Mouse (Mus musculus): ENCODE results near the gene Cdkl1. TPM values are rescaled to one million over a fixed set of nuclear protein-coding genes. Genes with fewer than 3 reads are reported as not detected.

Cdkl1 gene
- polyA plus RNA-seq, 1 experiment from 2014 or later = 4.6 TPM

DNA sequence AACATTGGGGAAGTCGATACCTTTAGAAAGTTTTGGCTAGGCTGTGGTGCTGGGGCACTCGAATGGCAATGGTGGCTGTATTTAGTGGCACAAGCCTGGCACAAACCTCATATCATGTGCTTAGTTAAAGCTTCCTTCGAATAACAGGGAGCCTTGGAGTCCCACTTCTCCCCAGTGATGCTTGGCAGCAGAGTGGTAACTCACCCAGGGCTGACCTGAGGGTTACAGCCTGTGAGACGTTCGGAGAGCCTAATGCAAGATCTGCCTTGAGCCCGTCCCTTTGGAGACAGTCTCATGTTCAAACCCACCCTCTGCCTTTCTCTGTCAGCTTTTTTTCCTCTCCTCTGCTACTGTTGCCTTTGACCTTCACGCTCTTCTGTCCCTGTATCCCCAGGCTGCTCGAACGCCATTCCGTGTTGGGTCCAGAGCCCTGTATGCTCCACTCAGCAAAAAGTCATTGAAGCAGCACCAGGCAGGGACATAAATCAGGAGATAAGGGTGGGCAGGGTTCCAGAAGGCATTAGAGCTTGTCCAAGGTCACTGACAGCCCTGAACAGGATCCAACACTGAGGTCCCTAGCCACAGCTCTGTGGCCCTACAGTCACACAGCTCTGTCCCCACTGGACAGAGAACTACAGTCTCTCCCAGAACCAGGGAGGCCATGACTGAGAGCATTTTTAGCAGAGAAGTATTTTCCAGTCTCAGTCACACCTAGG, 9.0 kb downstream of the Cdkl1 start:
- H3K4me3 ChIP-seq = no peak overlapping the region
- H3K9me3 ChIP-seq = no peaks in the 10 kb centered on the region
- H3K9ac ChIP-seq = no peak overlapping the region
- no peaks in the 10 kb centered on the region for H3K36me3 ChIP-seq
- H3K4me2 ChIP-seq = peak overlapping the region; percentile 21; the same call in 1 of the 2 replicates
- H3K27me3 ChIP-seq (replicated peaks) = no peaks in the 10 kb centered on the region
- 60% methylated on average over 10 of the region's 10 CpGs for WGBS
- H3K27ac ChIP-seq (replicated peaks) = peak overlapping the region; percentile 53
- peaks cover 29% of the 10 kb centered on the region for H3K4me1 ChIP-seq
- no peak for ATAC-seq (ENCODE audit: extremely low read depth, insufficient number of reproducible peaks, low FRiP score, low TSS enrichment)

DNA sequence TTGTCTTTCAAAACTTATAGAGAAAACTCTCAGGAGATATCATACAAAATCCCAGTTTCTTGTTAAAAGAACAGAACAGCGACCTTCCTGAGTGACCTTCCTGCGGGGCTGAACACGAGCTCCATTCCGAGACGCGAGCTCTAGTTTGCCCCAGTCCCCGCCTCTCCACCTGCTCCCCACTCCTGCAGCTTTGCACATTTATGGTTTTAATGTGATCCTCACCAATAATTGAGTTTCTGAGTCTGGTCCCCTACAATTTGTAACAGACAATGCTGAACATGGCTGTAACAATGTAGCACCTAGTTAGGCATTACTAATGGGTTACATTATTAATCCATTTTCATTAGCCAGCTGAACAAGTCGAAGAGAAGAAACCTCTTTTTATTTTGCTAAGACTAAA, 9.6 kb downstream of the Cdkl1 start:
- H3K4me1 ChIP-seq = peaks cover 35% of the 10 kb centered on the region
- H3K4me2 ChIP-seq = no peak overlapping the region
- no peaks in the 10 kb centered on the region for H3K9me3 ChIP-seq
- WGBS = 86% methylated on average over 8 of the region's 8 CpGs
- no peaks in the 10 kb centered on the region for H3K27me3 ChIP-seq (replicated peaks)
- no peaks in the 10 kb centered on the region for H3K36me3 ChIP-seq
- H3K4me3 ChIP-seq = no peak overlapping the region
- no peak overlapping the region for H3K27ac ChIP-seq (replicated peaks)
- no peak overlapping the region for H3K9ac ChIP-seq
- no peak for ATAC-seq (ENCODE audit: extremely low read depth, insufficient number of reproducible peaks, low FRiP score, low TSS enrichment)

DNA sequence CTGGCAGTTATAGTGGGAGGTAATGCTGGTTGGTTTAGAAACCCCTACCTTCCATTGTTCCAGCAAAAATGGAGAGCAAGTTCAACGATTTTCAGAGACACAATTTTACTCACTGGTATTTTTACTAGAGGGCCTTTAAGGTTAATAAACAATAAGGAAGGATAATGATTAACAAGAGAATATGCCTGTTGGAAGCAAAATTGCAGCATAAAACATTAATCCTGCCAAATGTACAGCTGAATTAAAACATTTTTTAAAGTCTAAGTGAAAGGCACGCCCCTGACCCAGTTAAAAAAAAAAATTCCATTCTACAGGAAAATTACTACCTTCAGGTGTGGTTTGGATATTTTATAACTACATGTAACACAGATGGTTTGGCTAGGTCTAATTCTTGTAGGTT, 13.1 kb downstream of the Cdkl1 start:
- Histone ChIP-seq H3K9me3 (no peaks in the 10 kb centered on the region), H3K27me3 (replicated peaks) (no peaks in the 10 kb centered on the region), H3K9ac (no peak overlapping the region), H3K36me3 (no peaks in the 10 kb centered on the region), H3K27ac (replicated peaks) (no peak overlapping the region; the same call in 1 of the 2 replicates), H3K4me2 (no peak overlapping the region), H3K4me3 (no peak overlapping the region), H3K4me1 (peaks cover 30% of the 10 kb centered on the region)
- ATAC-seq (ENCODE audit: extremely low read depth, insufficient number of reproducible peaks, low FRiP score, low TSS enrichment) = no peak
- WGBS = 79% methylated on average over 2 of the region's 2 CpGs

DNA sequence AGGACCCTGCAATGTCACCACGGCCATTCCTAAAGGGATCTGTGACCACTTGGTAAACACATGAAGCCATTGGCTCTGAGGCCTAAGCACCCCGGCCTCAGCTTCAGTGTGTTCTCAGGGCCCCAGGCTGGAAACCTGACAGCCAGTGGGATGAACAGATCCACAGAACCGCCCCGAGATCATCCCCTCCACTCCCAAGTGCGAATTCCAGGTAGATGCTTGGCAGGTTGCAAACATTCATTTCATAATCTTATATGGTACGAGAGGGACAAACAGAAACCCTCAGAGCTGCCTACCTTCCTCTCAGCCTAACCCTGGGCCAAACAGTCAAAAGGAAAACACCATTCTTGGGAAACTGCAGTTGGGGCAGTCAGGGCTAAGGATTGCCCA, 13.7 kb downstream of the Cdkl1 start:
- no peaks in the 10 kb centered on the region for H3K36me3 ChIP-seq
- no peaks in the 10 kb centered on the region for H3K27me3 ChIP-seq (replicated peaks)
- ATAC-seq (ENCODE audit: extremely low read depth, insufficient number of reproducible peaks, low FRiP score, low TSS enrichment) = no peak
- 77% methylated on average over 6 of the region's 6 CpGs for WGBS
- no peaks in the 10 kb centered on the region for H3K9me3 ChIP-seq
- no peak overlapping the region; the same call in 1 of the 2 replicates for H3K27ac ChIP-seq (replicated peaks)
- H3K4me3 ChIP-seq = no peak overlapping the region
- no peak overlapping the region for H3K4me2 ChIP-seq
- H3K4me1 ChIP-seq = peaks cover 24% of the 10 kb centered on the region
- H3K9ac ChIP-seq = no peak overlapping the region

DNA sequence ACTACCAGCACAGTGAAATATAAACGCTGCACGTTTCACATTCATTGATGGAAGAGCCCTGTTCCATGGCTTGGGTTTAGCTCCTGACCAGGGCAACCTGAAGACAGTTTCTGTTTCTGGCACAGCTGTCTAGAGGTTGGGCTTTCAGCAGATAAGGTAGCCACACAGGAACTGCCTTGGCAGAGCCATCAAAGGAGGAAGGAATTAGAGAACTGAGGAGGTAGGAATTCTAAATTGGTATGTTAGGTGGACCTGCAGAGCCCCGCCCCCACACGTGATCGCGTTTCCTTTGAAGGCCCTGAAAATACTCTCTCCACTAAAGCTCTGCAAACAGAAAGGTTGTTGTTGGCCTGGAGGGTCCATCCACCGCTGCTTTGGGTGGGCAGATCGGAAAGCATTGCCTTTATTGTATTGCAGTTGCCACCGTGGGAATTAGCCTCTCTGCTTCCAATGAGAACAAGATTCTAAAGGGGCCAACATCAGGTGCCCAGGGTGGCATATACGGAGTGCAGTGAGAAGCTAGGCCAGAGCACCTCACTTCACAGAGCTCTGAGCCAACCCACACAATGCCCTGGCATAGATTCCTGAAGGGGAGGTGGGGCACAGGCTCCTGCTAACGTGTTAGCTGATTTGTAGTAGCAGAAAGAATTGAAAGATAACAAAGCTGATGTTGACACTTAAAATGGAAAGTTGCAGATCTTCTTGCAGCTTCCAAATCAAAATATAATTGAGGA, 14.3 kb downstream of the Cdkl1 start:
- no peak overlapping the region for H3K27ac ChIP-seq (replicated peaks)
- no peaks in the 10 kb centered on the region for H3K36me3 ChIP-seq
- H3K4me2 ChIP-seq = no peak overlapping the region
- H3K9me3 ChIP-seq = no peaks in the 10 kb centered on the region
- no peak overlapping the region for H3K9ac ChIP-seq
- H3K4me3 ChIP-seq = no peak overlapping the region
- H3K4me1 ChIP-seq = peaks cover 21% of the 10 kb centered on the region
- H3K27me3 ChIP-seq (replicated peaks) = no peaks in the 10 kb centered on the region
- 53% methylated on average over 11 of the region's 11 CpGs for WGBS
- no peak for ATAC-seq (ENCODE audit: extremely low read depth, insufficient number of reproducible peaks, low FRiP score, low TSS enrichment)

DNA sequence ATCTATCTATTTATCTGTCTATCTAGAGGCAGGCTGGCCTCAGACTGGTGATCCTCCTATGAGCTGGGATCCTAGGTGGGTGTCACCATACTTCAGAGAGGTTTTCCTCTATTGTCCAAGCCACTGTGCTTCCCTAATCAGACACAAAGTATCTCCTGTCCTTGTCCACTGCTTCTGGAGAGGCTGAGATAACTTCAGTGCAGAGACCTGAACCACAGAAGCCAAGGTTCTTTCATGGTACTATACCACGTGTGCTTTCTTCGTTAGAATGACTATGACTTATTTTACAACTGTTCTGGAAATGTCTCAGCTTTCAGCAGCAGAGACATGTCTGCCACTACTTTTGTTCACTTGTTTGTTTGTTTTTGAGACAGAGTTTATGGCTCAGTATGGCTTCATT, 22.2 kb downstream of the Cdkl1 start:
- H3K27ac ChIP-seq (replicated peaks) = no peak overlapping the region
- H3K9ac ChIP-seq = no peak overlapping the region
- H3K4me3 ChIP-seq = no peak overlapping the region
- H3K4me2 ChIP-seq = no peak overlapping the region
- peaks cover 17% of the 10 kb centered on the region for H3K4me1 ChIP-seq
- no peaks in the 10 kb centered on the region for H3K27me3 ChIP-seq (replicated peaks)
- no peaks in the 10 kb centered on the region for H3K36me3 ChIP-seq
- WGBS = 65% methylated on average over 2 of the region's 2 CpGs
- 0 out of 2 replicates have a peak, but pooled peaks cover 3% of the 10 kb centered on the region for H3K9me3 ChIP-seq
- ATAC-seq (ENCODE audit: extremely low read depth, insufficient number of reproducible peaks, low FRiP score, low TSS enrichment) = no peak

DNA sequence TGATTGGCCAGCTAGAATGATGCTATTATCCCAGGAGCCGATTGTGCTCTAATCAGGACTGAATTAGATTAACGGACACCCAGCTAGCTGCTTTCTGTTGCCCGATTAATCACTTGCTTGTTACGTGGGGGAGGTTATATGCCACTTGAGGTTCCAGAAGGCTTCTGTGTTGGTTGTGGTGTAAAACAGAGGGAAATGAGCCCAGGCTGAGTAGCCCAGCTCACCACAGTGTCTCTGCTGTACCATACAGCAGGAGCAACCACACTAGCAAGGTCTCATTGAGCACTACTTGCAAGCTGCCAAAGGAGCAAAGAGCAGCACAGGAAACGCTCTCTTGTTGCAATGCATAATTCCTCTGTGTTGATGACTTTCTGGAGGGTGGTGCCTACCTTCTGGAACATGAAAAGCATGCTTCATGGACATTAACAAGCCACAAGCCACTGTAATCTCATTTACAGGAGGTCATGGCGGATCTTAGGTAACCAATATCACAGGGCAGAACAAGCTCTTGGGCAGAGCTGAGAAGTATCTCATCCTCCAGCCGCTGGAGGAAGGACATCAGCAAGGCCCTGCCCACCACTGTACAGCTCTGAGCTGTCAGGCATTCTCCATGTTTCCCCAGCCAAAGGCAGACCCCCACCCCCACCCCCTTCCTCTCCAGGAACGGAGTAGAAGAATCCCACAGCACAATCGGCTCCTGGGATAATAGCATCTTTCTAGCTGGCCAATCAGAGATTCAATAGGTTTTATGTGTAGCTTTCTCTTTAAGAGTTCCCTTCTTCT, 23.4 kb downstream of the Cdkl1 start:
- Histone ChIP-seq H3K4me3 (no peak overlapping the region), H3K36me3 (no peaks in the 10 kb centered on the region), H3K4me2 (no peak overlapping the region), H3K27ac (replicated peaks) (no peak overlapping the region), H3K4me1 (peaks cover 17% of the 10 kb centered on the region), H3K9me3 (0 out of 2 replicates have a peak, but pooled peaks cover 3% of the 10 kb centered on the region), H3K27me3 (replicated peaks) (no peaks in the 10 kb centered on the region), H3K9ac (no peak overlapping the region)
- WGBS = 47% methylated on average over 9 of the region's 9 CpGs
- ATAC-seq (ENCODE audit: extremely low read depth, insufficient number of reproducible peaks, low FRiP score, low TSS enrichment) = no peak

DNA sequence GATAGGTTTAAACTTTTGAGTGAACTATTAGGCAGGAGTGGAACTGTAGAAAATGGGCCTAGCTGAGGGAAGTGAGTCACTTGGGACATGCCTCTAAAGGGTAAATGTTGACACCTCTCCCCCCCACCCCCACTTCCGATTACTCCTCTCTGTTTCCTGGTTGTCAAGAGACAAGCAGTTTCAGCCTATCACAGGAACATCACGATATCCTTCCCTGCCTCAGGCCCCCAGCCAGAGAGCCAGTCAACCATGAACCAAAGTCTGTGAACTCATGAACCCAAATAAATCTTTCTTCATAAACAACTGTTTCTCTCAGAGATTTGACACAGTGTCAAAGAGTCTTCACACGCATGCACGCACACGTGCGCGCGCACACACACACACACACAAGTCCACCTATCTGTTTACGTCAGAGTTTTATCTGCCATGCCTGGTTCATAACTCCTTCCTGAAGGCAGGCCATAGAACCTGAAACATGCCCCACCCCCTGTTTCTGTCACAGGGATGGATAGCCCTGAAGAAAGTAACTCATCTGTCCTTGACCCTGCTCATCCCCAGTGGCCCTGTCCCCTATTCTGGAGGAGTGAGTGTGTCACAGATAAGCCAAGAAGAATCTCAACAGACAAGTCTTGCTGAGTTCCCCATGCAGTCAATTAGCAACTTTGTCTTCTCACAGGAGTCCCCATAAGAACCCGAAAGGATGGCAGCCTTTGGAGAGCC, 24.7 kb downstream of the Cdkl1 start:
- Histone ChIP-seq H3K4me3 (no peak overlapping the region), H3K36me3 (no peaks in the 10 kb centered on the region), H3K9ac (no peak overlapping the region), H3K4me1 (peaks cover 12% of the 10 kb centered on the region), H3K27me3 (replicated peaks) (no peaks in the 10 kb centered on the region), H3K27ac (replicated peaks) (no peak overlapping the region), H3K9me3 (0 out of 2 replicates have a peak, but pooled peaks cover 3% of the 10 kb centered on the region), H3K4me2 (no peak overlapping the region)
- ATAC-seq (ENCODE audit: extremely low read depth, insufficient number of reproducible peaks, low FRiP score, low TSS enrichment) = no peak
- 69% methylated on average over 10 of the region's 10 CpGs for WGBS

DNA sequence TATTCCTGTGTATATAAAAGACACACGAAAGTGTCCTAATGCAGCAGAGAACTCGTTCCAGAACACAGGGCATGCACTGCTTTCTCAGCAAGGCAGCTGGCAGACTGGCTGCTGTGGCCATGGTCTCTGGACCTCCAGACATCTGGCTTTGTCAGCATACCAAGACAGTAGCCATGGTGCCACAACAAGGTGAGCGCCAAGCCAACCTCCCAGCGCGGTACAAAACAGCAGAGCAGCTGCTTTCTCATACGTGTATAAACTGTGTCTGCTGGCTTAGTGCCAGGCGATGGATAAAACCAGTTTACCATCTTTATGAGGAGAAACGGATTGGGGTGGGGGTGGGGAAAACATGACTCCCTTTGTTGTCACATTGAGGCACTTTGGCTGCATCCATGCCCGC, 25.5 kb downstream of the Cdkl1 start:
- H3K36me3 ChIP-seq = no peaks in the 10 kb centered on the region
- H3K4me2 ChIP-seq = no peak overlapping the region
- H3K9ac ChIP-seq = no peak overlapping the region
- no peaks in the 10 kb centered on the region for H3K27me3 ChIP-seq (replicated peaks)
- ATAC-seq (ENCODE audit: extremely low read depth, insufficient number of reproducible peaks, low FRiP score, low TSS enrichment) = no peak
- H3K27ac ChIP-seq (replicated peaks) = no peak overlapping the region
- H3K4me3 ChIP-seq = no peak overlapping the region
- peaks cover 20% of the 10 kb centered on the region for H3K4me1 ChIP-seq
- 0 out of 2 replicates have a peak, but pooled peaks cover 2% of the 10 kb centered on the region for H3K9me3 ChIP-seq
- 81% methylated on average over 9 of the region's 9 CpGs for WGBS

DNA sequence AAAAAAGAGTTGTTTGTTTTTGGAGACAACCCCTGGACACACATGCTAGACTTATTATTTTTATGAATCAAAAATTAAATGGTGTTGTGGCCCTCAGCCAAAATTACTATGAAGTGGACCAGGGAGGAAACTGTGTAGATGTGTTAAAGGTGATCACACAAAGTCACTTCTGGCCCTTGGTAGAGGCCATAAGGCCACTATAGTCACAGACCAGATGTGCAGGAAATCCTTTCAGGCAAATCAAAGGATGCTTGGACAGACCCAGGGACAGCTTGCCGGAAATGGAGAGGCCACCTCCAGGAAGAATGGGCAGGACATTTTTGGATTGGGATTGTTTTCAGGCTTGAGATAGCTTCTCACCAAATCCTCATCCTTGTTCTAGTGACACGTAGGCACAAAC, 29.5 kb downstream of the Cdkl1 start:
- no peak for ATAC-seq (ENCODE audit: extremely low read depth, insufficient number of reproducible peaks, low FRiP score, low TSS enrichment)
- H3K4me3 ChIP-seq = no peak overlapping the region
- no peak overlapping the region for H3K4me2 ChIP-seq
- no peaks in the 10 kb centered on the region for H3K27me3 ChIP-seq (replicated peaks)
- no peak overlapping the region for H3K27ac ChIP-seq (replicated peaks)
- H3K36me3 ChIP-seq = no peaks in the 10 kb centered on the region
- no peak overlapping the region for H3K9ac ChIP-seq
- H3K4me1 ChIP-seq = peaks cover 39% of the 10 kb centered on the region
- WGBS = 71% methylated on average over 2 of the region's 2 CpGs
- no peaks in the 10 kb centered on the region for H3K9me3 ChIP-seq

Data from heart, embryonic 13.5 days (tissue).